Mouse (Mus musculus): Measurements from ENCODE around the gene Hist2h2aa1. TPM values are rescaled to one million over a fixed set of nuclear protein-coding genes. Genes with fewer than 3 reads are reported as not detected.

The Hist2h2aa1 gene
- polyA plus RNA-seq, 1 experiment from 2014 or later: 30.4 TPM

DNA sequence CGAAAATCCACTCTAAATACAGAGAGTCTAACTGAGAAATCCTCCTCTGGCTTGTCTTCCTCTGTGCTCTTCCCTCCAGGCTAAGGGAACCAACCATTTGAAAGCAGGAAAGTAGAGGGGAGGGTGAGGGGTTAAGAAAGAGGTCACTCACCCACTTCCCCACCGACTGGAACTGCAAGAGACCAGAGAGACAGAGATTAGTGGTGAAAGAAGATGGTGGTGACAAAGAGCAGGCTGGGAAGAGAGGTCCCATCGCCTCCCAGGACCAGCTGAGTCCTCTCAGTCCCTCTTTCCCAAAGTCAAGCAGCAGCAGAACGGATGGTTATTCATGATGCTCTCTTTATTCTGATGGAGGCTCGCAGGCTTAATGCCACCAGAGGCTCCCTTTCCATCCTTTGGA lies 48.1 kb downstream of the Hist2h2aa1 start:
- Histone ChIP-seq H3K4me1 (no peaks in the 10 kb centered on the region), H3K27ac (replicated peaks) (no peak overlapping the region), H3K9me3 (replicated peaks) (no peaks in the 10 kb centered on the region), H3K4me2 (replicated peaks) (no peak overlapping the region), H3K36me3 (no peaks in the 10 kb centered on the region), H3K9ac (no peak overlapping the region), H3K27me3 (no peaks in the 10 kb centered on the region), H3K4me3 (replicated peaks) (no peak overlapping the region)
- WGBS: 42% methylated on average over 5 of the region's 5 CpGs
- no peak for ATAC-seq (ENCODE audit: insufficient number of reproducible peaks, low FRiP score, low TSS enrichment, low read depth)

DNA sequence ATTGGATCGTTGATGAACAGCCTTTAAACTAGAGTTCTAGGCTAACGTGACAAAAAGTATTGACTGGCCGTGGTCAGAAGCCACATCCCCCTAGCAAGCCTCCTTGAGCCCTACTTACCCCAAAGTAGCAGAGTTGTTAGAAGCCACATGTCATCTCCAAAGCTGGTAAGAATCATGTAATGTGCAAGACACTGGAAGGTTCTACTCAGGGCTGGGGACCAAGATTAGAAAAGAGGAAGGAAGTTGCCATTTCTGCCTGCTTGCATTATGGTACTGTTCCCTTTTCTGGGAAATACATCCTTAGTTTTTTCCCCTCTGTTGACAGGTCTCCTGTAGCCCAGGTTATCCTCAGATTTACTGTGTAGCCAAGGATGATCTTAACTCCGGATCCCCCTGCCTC lies 48.5 kb downstream of the Hist2h2aa1 start, which contains the start of gene Fcgr1:
Gene Fcgr1 (minus strand): TSS at position 183 of the 400 bp plus-strand sequence.
- 74% methylated on average over 4 of the region's 4 CpGs for WGBS
- no peak for ATAC-seq (ENCODE audit: insufficient number of reproducible peaks, low FRiP score, low TSS enrichment, low read depth)
- Histone ChIP-seq H3K4me1 (no peaks in the 10 kb centered on the region), H3K36me3 (no peaks in the 10 kb centered on the region), H3K4me2 (replicated peaks) (no peak within 1 kb of the TSS), H3K4me3 (replicated peaks) (no peak within 1 kb of the TSS), H3K27ac (replicated peaks) (no peak within 1 kb of the TSS), H3K9ac (no peak within 1 kb of the TSS), H3K9me3 (replicated peaks) (no peaks in the 10 kb centered on the region), H3K27me3 (no peaks in the 10 kb centered on the region)

Small RNA genes within 50 kb of the gene (microRNA-seq; reads per million reads assigned to microRNA genes)
- gene Gm44492 (ENCODE audit: borderline number of aligned reads): not detected
- not detected for gene Gm47311 (ENCODE audit: borderline number of aligned reads)
- gene Gm47313 (ENCODE audit: borderline number of aligned reads): not detected

Other genes with a start within 250 kb of the Hist2h2aa1 start
- gene Plekho1, start 249.5 kb upstream of the Hist2h2aa1 start, polyA plus RNA-seq (2015; fragmentation: Nextera tagmentation; extraction: Ambion mirVana): 36.7 and 47.0 TPM in 2 replicates
- gene Vps45, start 187.0 kb upstream of the Hist2h2aa1 start, polyA plus RNA-seq (2015; fragmentation: Nextera tagmentation; extraction: Ambion mirVana): 41.0 and 46.1 TPM in 2 replicates
- 22.0 and 26.1 TPM in 2 replicates for gene Otud7b, start 141.0 kb upstream of the Hist2h2aa1 start, polyA plus RNA-seq (2015; fragmentation: Nextera tagmentation; extraction: Ambion mirVana)
- 25.7 and 26.6 TPM in 2 replicates for gene Mtmr11, start 83.5 kb upstream of the Hist2h2aa1 start, polyA plus RNA-seq (2015; fragmentation: Nextera tagmentation; extraction: Ambion mirVana)
- gene Sf3b4, start 73.2 kb upstream of the Hist2h2aa1 start, polyA plus RNA-seq (2015; fragmentation: Nextera tagmentation; extraction: Ambion mirVana): 160 and 167 TPM in 2 replicates
- gene Sv2a, start 64.3 kb upstream of the Hist2h2aa1 start, polyA plus RNA-seq (2015; fragmentation: Nextera tagmentation; extraction: Ambion mirVana): 4.8 and 5.6 TPM in 2 replicates
- 50.9 and 52.6 TPM in 2 replicates for gene Bola1, start 25.8 kb upstream of the Hist2h2aa1 start, polyA plus RNA-seq (2015; fragmentation: Nextera tagmentation; extraction: Ambion mirVana)
- not detected in 2 replicates for gene Hist2h2ab, start 25.6 kb upstream of the Hist2h2aa1 start, polyA plus RNA-seq (2015; fragmentation: Nextera tagmentation; extraction: Ambion mirVana)
- gene Hist2h2ac, start 24.6 kb upstream of the Hist2h2aa1 start, polyA plus RNA-seq (2015; fragmentation: Nextera tagmentation; extraction: Ambion mirVana): 5.8 and 10.1 TPM in 2 replicates
- gene Hist2h2be, start 24.4 kb upstream of the Hist2h2aa1 start, polyA plus RNA-seq (2015; fragmentation: Nextera tagmentation; extraction: Ambion mirVana): 9.8 and 13.5 TPM in 2 replicates
- gene Hist2h3c2, start 6.4 kb upstream of the Hist2h2aa1 start, polyA plus RNA-seq (2015; fragmentation: Nextera tagmentation; extraction: Ambion mirVana): 4.7 and 5.7 TPM in 2 replicates
- 76.7 and 79.1 TPM in 2 replicates for gene Hist2h2aa2, start 5.2 kb upstream of the Hist2h2aa1 start, polyA plus RNA-seq (2015; fragmentation: Nextera tagmentation; extraction: Ambion mirVana)
- 1.6 TPM in 1 of 2 replicates, not detected in the other for gene Hist2h3c1, start 1.2 kb downstream of the Hist2h2aa1 start, polyA plus RNA-seq (2015; fragmentation: Nextera tagmentation; extraction: Ambion mirVana)
- gene Hist2h4, start 17.8 kb downstream of the Hist2h2aa1 start, polyA plus RNA-seq (2015; fragmentation: Nextera tagmentation; extraction: Ambion mirVana): 8.7 and 11.5 TPM in 2 replicates
- gene Hist2h3b, start 23.2 kb downstream of the Hist2h2aa1 start, polyA plus RNA-seq (2015; fragmentation: Nextera tagmentation; extraction: Ambion mirVana): 36.0 and 51.5 TPM in 2 replicates
- 7.0 and 8.6 TPM in 2 replicates for gene Hist2h2bb, start 24.3 kb downstream of the Hist2h2aa1 start, polyA plus RNA-seq (2015; fragmentation: Nextera tagmentation; extraction: Ambion mirVana)
- 2.2 and 4.4 TPM in 2 replicates for gene Fcgr1, start 48.5 kb downstream of the Hist2h2aa1 start, polyA plus RNA-seq (2015; fragmentation: Nextera tagmentation; extraction: Ambion mirVana)
- gene BC107364, start 206.8 kb downstream of the Hist2h2aa1 start, polyA plus RNA-seq (2015; fragmentation: Nextera tagmentation; extraction: Ambion mirVana): 0.31 TPM in 1 of 2 replicates, not detected in the other

Data from embryonic facial prominence, embryonic 15.5 days (tissue).